ENCODE assay signal across 8 mouse cellular contexts in the genomic region with DNA sequence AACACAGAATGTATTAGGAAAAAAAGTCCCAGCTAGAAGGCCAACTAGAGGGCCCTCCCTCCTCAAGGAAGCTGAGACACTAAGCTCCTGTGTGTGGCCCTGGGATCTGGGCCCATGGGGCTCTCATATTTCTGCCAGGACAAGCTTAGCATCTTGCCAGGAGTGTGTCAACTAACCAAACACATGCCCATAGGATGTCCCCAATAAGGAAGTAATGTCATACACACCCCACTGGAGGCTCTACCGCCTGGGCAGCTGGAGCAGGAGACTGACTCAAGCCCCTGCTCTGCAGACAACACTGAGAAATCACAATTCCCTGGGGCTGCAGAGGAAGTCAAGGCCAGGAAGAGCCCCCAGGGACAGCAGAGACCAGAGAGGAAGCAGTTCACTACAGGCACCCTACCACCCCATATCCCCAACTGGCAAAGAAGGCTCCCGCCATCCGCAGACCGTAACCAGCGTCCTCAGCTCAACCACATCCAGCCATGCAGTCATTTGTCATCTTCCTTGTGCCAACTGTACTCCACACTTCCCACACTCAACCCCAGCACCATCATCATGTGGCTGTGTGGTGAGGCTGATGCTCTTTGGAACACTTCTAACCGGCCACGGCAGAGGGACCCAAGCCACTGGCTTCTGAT. TPM values are rescaled to one million over a fixed set of nuclear protein-coding genes. Genes with fewer than 3 reads are reported as not detected.
DNase-seq lines count a peak whose midpoint lies in the region; ATAC-seq and TF ChIP-seq lines count a peak whose summit lies in the region.

No protein-coding gene starts in this region.

- WGBS in kidney, adult 2 months: 70% methylated on average over 7 of the region's 7 CpGs
- 60% methylated on average over 7 of the region's 7 CpGs for WGBS in liver, postnatal 0 days (ENCODE audit: insufficient replicate concordance)

- ATAC-seq in liver, postnatal 0 days: no peak

- H3K9ac ChIP-seq in liver, postnatal 0 days (replicated peaks): no peak overlapping the region

- DNase-seq in kidney, adult 2 months: peak; percentile 46
- no peak for DNase-seq in kidney, adult 11 months
- DNase-seq in T-cell, adult 2 months (ENCODE audit: low spot score): peak; percentile 15
- peak; percentile 27 for DNase-seq in gastrocnemius, postnatal 10 days
- peak; percentile 28 for DNase-seq in liver, postnatal 0 days
- peak; percentile 56 for DNase-seq in thymus, postnatal 4 days
- DNase-seq in frontal cortex, postnatal 10 days (ENCODE audit: low spot score in 2 of 2): no peak
- DNase-seq in ovary, postnatal 36 days (ENCODE audit: low spot score): no peak

- no peaks in the 10 kb centered on the region for H3K9me3 ChIP-seq in liver, postnatal 0 days (ENCODE audit: low read length)

- no peak for TF ChIP-seq POLR2A in kidney, adult 2 months (IDR thresholded peaks at IDR 0.05; ENCODE audit: low read depth, low read length)

- H3K36me3 ChIP-seq in kidney, adult 2 months (ENCODE audit: control insufficient read depth, insufficient read depth, low read length): no peaks in the 10 kb centered on the region
- no peaks in the 10 kb centered on the region for H3K36me3 ChIP-seq in liver, postnatal 0 days (replicated peaks; ENCODE audit: insufficient read depth, low read length)

- peaks cover 10% of the 10 kb centered on the region; the same call in 1 of the 2 replicates for H3K4me1 ChIP-seq in kidney, adult 2 months (ENCODE audit: control insufficient read depth, insufficient read depth, low read length)
- H3K4me1 ChIP-seq in liver, postnatal 0 days (ENCODE audit: insufficient read depth): peaks cover 26% of the 10 kb centered on the region

- H3K4me3 ChIP-seq in kidney, adult 2 months (ENCODE audit: insufficient read depth, low read depth, low read length): no peak overlapping the region
- no peak overlapping the region for H3K4me3 ChIP-seq in liver, postnatal 0 days (ENCODE audit: low read depth, low read length)

- no peaks in the 10 kb centered on the region for H3K27me3 ChIP-seq in kidney, adult 2 months (replicated peaks; ENCODE audit: control insufficient read depth, insufficient read depth, low read length)
- no peaks in the 10 kb centered on the region for H3K27me3 ChIP-seq in liver, postnatal 0 days (ENCODE audit: insufficient read depth, low read length)

- no peak for TF ChIP-seq EP300 in liver, postnatal 0 days (IDR thresholded peaks at IDR 0.05; ENCODE audit: low read depth)

- TF ChIP-seq CTCF in kidney, adult 2 months (conservative IDR thresholded peaks at IDR 0.05; ENCODE audit: insufficient read depth, insufficient read length, low read depth, low read length): no peak
- no peak; the same call in 1 of the 2 replicates for TF ChIP-seq CTCF in liver, postnatal 0 days (IDR thresholded peaks at IDR 0.05; ENCODE audit: low read depth)

- H3K4me2 ChIP-seq in liver, postnatal 0 days (ENCODE audit: low read depth, low read length): peak overlapping the region; percentile 93

- H3K27ac ChIP-seq in kidney, adult 2 months (ENCODE audit: insufficient read depth, low read depth, low read length): no peak overlapping the region
- H3K27ac ChIP-seq in liver, postnatal 0 days (ENCODE audit: low read depth): peak overlapping the region; percentile 29; the same call in 1 of the 2 replicates

RNA-seq across cellular contexts. Expression of a gene that starts 3.0 kb away (rescaled TPM):
- 29.2 and 34.5 TPM in 2 replicates for polyA plus RNA-seq in kidney, adult 2 months (2012; rRNA removed)
- 10 to 100 TPM; 27.8 to 28.6 TPM for total RNA-seq in gastrocnemius, postnatal 10 days (2021)
- 7.8 and 8.1 TPM in 2 replicates for polyA plus RNA-seq in liver, postnatal 0 days (2015; fragmentation: Nextera tagmentation; extraction: Ambion mirVana)

Comparison
In these comparisons a context has a peak if more than half of its experiments do, and no peak if none do; other contexts are left out.
1. DNase-seq: peak in kidney, adult 2 months (single experiment), T-cell, adult 2 months (single experiment), gastrocnemius, postnatal 10 days (single experiment), liver, postnatal 0 days (single experiment) and thymus, postnatal 4 days (single experiment); none in kidney, adult 11 months (single experiment), frontal cortex, postnatal 10 days (0 of 2) and ovary, postnatal 36 days (single experiment).